Mouse (Mus musculus): ENCODE data around the gene Cuedc1. TPM values are rescaled to one million over a fixed set of nuclear protein-coding genes. Genes with fewer than 3 reads are reported as not detected.
A peak's percentile ranks its signal among the peaks of the same experiment; 100 is the strongest.

Gene Cuedc1
- polyA plus RNA-seq, 1 experiment from 2014 or later, result 27.1 TPM

GRCm38 (mm10) chr11:88211824-88212582, 114.1 kb downstream of the Cuedc1 start:
- Histone ChIP-seq H3K9me3 (no peaks in the 10 kb centered on the region), H3K27ac (peak overlapping the region; percentile 41; the same call in 1 of the 2 replicates), H3K4me3 (no peak overlapping the region), H3K27me3 (ENCODE audit: insufficient read depth, poor library complexity, severe bottlenecking) (no peaks in the 10 kb centered on the region), H3K36me3 (peaks cover 57% of the 10 kb centered on the region), H3K4me1 (replicated peaks) (peaks cover 31% of the 10 kb centered on the region)
- DNase-seq (ENCODE audit: low spot score), result no peak
- 85% methylated on average over 5 of the region's 5 CpGs for WGBS

GRCm38 (mm10) chr11:88213757-88214156, 115.9 kb downstream of the Cuedc1 start:
- peak overlapping the region; percentile 66 for H3K27ac ChIP-seq

GRCm38 (mm10) chr11:88214881-88215831, 117.3 kb downstream of the Cuedc1 start:
- no peaks in the 10 kb centered on the region for H3K27me3 ChIP-seq (ENCODE audit: insufficient read depth, poor library complexity, severe bottlenecking)
- peak overlapping the region; percentile 18 for H3K4me3 ChIP-seq
- peak overlapping the region; percentile 84 for H3K27ac ChIP-seq
- peaks cover 34% of the 10 kb centered on the region for H3K4me1 ChIP-seq (replicated peaks)
- DNase-seq (ENCODE audit: low spot score), result peak; percentile 52
- peaks cover 26% of the 10 kb centered on the region for H3K36me3 ChIP-seq
- no peaks in the 10 kb centered on the region for H3K9me3 ChIP-seq
- WGBS, result 63% methylated on average over 21 of the region's 21 CpGs

More at GRCm38 (mm10) chr11:88213757-88214156, 115.9 kb downstream of the Cuedc1 start:
- Histone ChIP-seq H3K4me3 (no peak overlapping the region), H3K36me3 (peaks cover 40% of the 10 kb centered on the region), H3K9me3 (no peaks in the 10 kb centered on the region), H3K4me1 (replicated peaks) (peaks cover 32% of the 10 kb centered on the region), H3K27me3 (ENCODE audit: insufficient read depth, poor library complexity, severe bottlenecking) (no peaks in the 10 kb centered on the region)
- DNase-seq (ENCODE audit: low spot score), result no peak
- 58% methylated on average over 6 of the region's 6 CpGs for WGBS

GRCm38 (mm10) chr11:88216231-88216685, 118.4 kb downstream of the Cuedc1 start:
- Histone ChIP-seq H3K9me3 (no peaks in the 10 kb centered on the region), H3K27me3 (ENCODE audit: insufficient read depth, poor library complexity, severe bottlenecking) (no peaks in the 10 kb centered on the region), H3K27ac (peak overlapping the region; percentile 84), H3K4me1 (replicated peaks) (peaks cover 37% of the 10 kb centered on the region), H3K4me3 (peak overlapping the region; percentile 16; the same call in 1 of the 2 replicates), H3K36me3 (peaks cover 15% of the 10 kb centered on the region)
- 20% methylated on average over 10 of the region's 10 CpGs for WGBS
- DNase-seq (ENCODE audit: low spot score), result peak; percentile 79

- no peaks in the 10 kb centered on the region for H3K27me3 ChIP-seq (ENCODE audit: insufficient read depth, poor library complexity, severe bottlenecking)
- no peak overlapping the region for H3K4me3 ChIP-seq
- H3K9me3 ChIP-seq, result no peaks in the 10 kb centered on the region
- DNase-seq (ENCODE audit: low spot score), result no peak
- H3K4me1 ChIP-seq (replicated peaks), result peaks cover 37% of the 10 kb centered on the region
- 89% methylated on average over 6 of the region's 6 CpGs for WGBS
- H3K36me3 ChIP-seq, result no peaks in the 10 kb centered on the region
- H3K27ac ChIP-seq, result peak overlapping the region; percentile 74; the same call in 1 of the 2 replicates
These were observed 120.3 kb downstream of the Cuedc1 start for GRCm38 (mm10) chr11:88218155-88218554.

- DNase-seq (ENCODE audit: low spot score), result no peak
- H3K4me3 ChIP-seq, result no peak overlapping the region
- H3K4me1 ChIP-seq (replicated peaks), result peaks cover 37% of the 10 kb centered on the region
- H3K27ac ChIP-seq, result peak overlapping the region; percentile 74
- no peaks in the 10 kb centered on the region for H3K9me3 ChIP-seq
- H3K27me3 ChIP-seq (ENCODE audit: insufficient read depth, poor library complexity, severe bottlenecking), result no peaks in the 10 kb centered on the region
- H3K36me3 ChIP-seq, result no peaks in the 10 kb centered on the region
- WGBS, result 65% methylated on average over 7 of the region's 7 CpGs
These were observed 120.7 kb downstream of the Cuedc1 start for GRCm38 (mm10) chr11:88218586-88218985.

- WGBS, result 92% methylated on average over 15 of the region's 15 CpGs
- Histone ChIP-seq H3K27ac (peak overlapping the region; percentile 50; the same call in 1 of the 2 replicates), H3K9me3 (no peaks in the 10 kb centered on the region), H3K36me3 (no peaks in the 10 kb centered on the region), H3K4me1 (replicated peaks) (peaks cover 8% of the 10 kb centered on the region), H3K27me3 (ENCODE audit: insufficient read depth, poor library complexity, severe bottlenecking) (no peaks in the 10 kb centered on the region), H3K4me3 (no peak overlapping the region)
- no peak for DNase-seq (ENCODE audit: low spot score)
These were observed 124.1 kb downstream of the Cuedc1 start for GRCm38 (mm10) chr11:88221929-88222475.

- 0 out of 2 replicates have a peak overlapping the region, but pooled peaks have one; percentile 40 for H3K27ac ChIP-seq
- WGBS, result 92% methylated on average over 17 of the region's 17 CpGs
- H3K9me3 ChIP-seq, result no peaks in the 10 kb centered on the region
- H3K4me1 ChIP-seq (replicated peaks), result peaks cover 13% of the 10 kb centered on the region
- no peak overlapping the region for H3K4me3 ChIP-seq
- no peak for DNase-seq (ENCODE audit: low spot score)
- 0 out of 2 replicates have a peak, but pooled peaks cover under 1% of the 10 kb centered on the region for H3K27me3 ChIP-seq (ENCODE audit: insufficient read depth, poor library complexity, severe bottlenecking)
- no peaks in the 10 kb centered on the region for H3K36me3 ChIP-seq
These were observed 129.4 kb downstream of the Cuedc1 start for GRCm38 (mm10) chr11:88227001-88227957.

- Histone ChIP-seq H3K4me3 (no peak overlapping the region), H3K36me3 (no peaks in the 10 kb centered on the region), H3K4me1 (replicated peaks) (peaks cover 51% of the 10 kb centered on the region), H3K27me3 (ENCODE audit: insufficient read depth, poor library complexity, severe bottlenecking) (0 out of 2 replicates have a peak, but pooled peaks cover 2% of the 10 kb centered on the region), H3K27ac (peak overlapping the region; percentile 76), H3K9me3 (no peaks in the 10 kb centered on the region)
- WGBS, result 80% methylated on average over 4 of the region's 4 CpGs
- DNase-seq (ENCODE audit: low spot score), result no peak
These were observed 133.4 kb downstream of the Cuedc1 start for GRCm38 (mm10) chr11:88231213-88231790.

GRCm38 (mm10) chr11:88233528-88234427, 135.9 kb downstream of the Cuedc1 start:
- peak overlapping the region; percentile 83 for H3K27ac ChIP-seq
- H3K27me3 ChIP-seq (ENCODE audit: insufficient read depth, poor library complexity, severe bottlenecking), result 0 out of 2 replicates have a peak, but pooled peaks cover 2% of the 10 kb centered on the region
- WGBS, result 53% methylated on average over 17 of the region's 17 CpGs
- no peak for DNase-seq (ENCODE audit: low spot score)
- no peaks in the 10 kb centered on the region for H3K36me3 ChIP-seq
- H3K4me3 ChIP-seq, result no peak overlapping the region
- H3K4me1 ChIP-seq (replicated peaks), result peaks cover 70% of the 10 kb centered on the region
- H3K9me3 ChIP-seq, result no peaks in the 10 kb centered on the region

All from hindbrain, embryonic 10.5 days (tissue).